Mouse (Mus musculus): ENCODE measurements around the gene Smpd2. TPM values are rescaled to one million over a fixed set of nuclear protein-coding genes. Genes with fewer than 3 reads are reported as not detected.

Gene Smpd2
- polyA plus RNA-seq, 1 experiment from 2014 or later, result 40.6 TPM

- H3K4me1 ChIP-seq, result peaks cover 17% of the 10 kb centered on the region
- no peak overlapping the region for H3K27ac ChIP-seq
- peaks cover 9% of the 10 kb centered on the region for H3K36me3 ChIP-seq (ENCODE audit: poor library complexity, severe bottlenecking)
- H3K4me2 ChIP-seq, result no peak overlapping the region
- no peak for ATAC-seq
- H3K9me3 ChIP-seq (replicated peaks), result no peaks in the 10 kb centered on the region
- H3K27me3 ChIP-seq, result no peaks in the 10 kb centered on the region
- no peak overlapping the region for H3K4me3 ChIP-seq
- 80% methylated on average over 5 of the region's 5 CpGs for WGBS
- H3K9ac ChIP-seq, result no peak overlapping the region
Observed at GRCm38 (mm10) chr10:41472962-41473481, 17.1 kb downstream of the Smpd2 start.

GRCm38 (mm10) chr10:41472534-41472933 lies 17.6 kb downstream of the Smpd2 start:
- ATAC-seq, result no peak
- H3K9ac ChIP-seq, result no peak overlapping the region
- H3K36me3 ChIP-seq (ENCODE audit: poor library complexity, severe bottlenecking), result peaks cover 11% of the 10 kb centered on the region
- no peak overlapping the region for H3K4me3 ChIP-seq
- H3K4me2 ChIP-seq, result no peak overlapping the region
- H3K27ac ChIP-seq, result no peak overlapping the region
- H3K4me1 ChIP-seq, result peaks cover 13% of the 10 kb centered on the region
- no peaks in the 10 kb centered on the region for H3K27me3 ChIP-seq
- H3K9me3 ChIP-seq (replicated peaks), result no peaks in the 10 kb centered on the region

- Histone ChIP-seq H3K9me3 (replicated peaks) (no peaks in the 10 kb centered on the region), H3K36me3 (ENCODE audit: poor library complexity, severe bottlenecking) (peaks cover 14% of the 10 kb centered on the region), H3K4me2 (no peak overlapping the region), H3K27ac (no peak overlapping the region), H3K9ac (no peak overlapping the region), H3K4me3 (no peak overlapping the region), H3K27me3 (no peaks in the 10 kb centered on the region), H3K4me1 (peaks cover 2% of the 10 kb centered on the region)
- 90% methylated on average over 3 of the region's 3 CpGs for WGBS
- no peak for ATAC-seq
Observed at GRCm38 (mm10) chr10:41470693-41471092, 19.5 kb downstream of the Smpd2 start.

GRCm38 (mm10) chr10:41467325-41467724 lies 22.8 kb downstream of the Smpd2 start:
- 35% methylated on average over 6 of the region's 6 CpGs for WGBS
- H3K36me3 ChIP-seq (ENCODE audit: poor library complexity, severe bottlenecking), result peaks cover 38% of the 10 kb centered on the region
- no peak for ATAC-seq
- no peaks in the 10 kb centered on the region for H3K27me3 ChIP-seq
- H3K4me1 ChIP-seq, result no peaks in the 10 kb centered on the region
- no peak overlapping the region for H3K4me3 ChIP-seq
- no peaks in the 10 kb centered on the region for H3K9me3 ChIP-seq (replicated peaks)
- no peak overlapping the region for H3K27ac ChIP-seq
- H3K9ac ChIP-seq, result no peak overlapping the region
- no peak overlapping the region for H3K4me2 ChIP-seq

- H3K4me3 ChIP-seq, result no peak overlapping the region
- H3K9me3 ChIP-seq (replicated peaks), result no peaks in the 10 kb centered on the region
- no peaks in the 10 kb centered on the region for H3K27me3 ChIP-seq
- no peak overlapping the region for H3K4me2 ChIP-seq
- H3K9ac ChIP-seq, result no peak overlapping the region
- ATAC-seq, result no peak
- no peak overlapping the region for H3K27ac ChIP-seq
- H3K36me3 ChIP-seq (ENCODE audit: poor library complexity, severe bottlenecking), result peaks cover 44% of the 10 kb centered on the region
- peaks cover 8% of the 10 kb centered on the region; the same call in 1 of the 2 replicates for H3K4me1 ChIP-seq
- 48% methylated on average over 15 of the region's 15 CpGs for WGBS
Observed at GRCm38 (mm10) chr10:41464401-41464955, 25.7 kb downstream of the Smpd2 start.

- 97% methylated on average over 3 of the region's 3 CpGs for WGBS
- Histone ChIP-seq H3K9ac (no peak overlapping the region), H3K4me1 (peaks cover 8% of the 10 kb centered on the region; the same call in 1 of the 2 replicates), H3K36me3 (ENCODE audit: poor library complexity, severe bottlenecking) (peaks cover 59% of the 10 kb centered on the region), H3K4me3 (no peak overlapping the region), H3K4me2 (no peak overlapping the region), H3K27me3 (no peaks in the 10 kb centered on the region), H3K9me3 (replicated peaks) (no peaks in the 10 kb centered on the region), H3K27ac (0 out of 2 replicates have a peak overlapping the region, but pooled peaks have one; percentile 7)
- no peak for ATAC-seq
Observed at GRCm38 (mm10) chr10:41461057-41461722, 29.0 kb downstream of the Smpd2 start.

- no peaks in the 10 kb centered on the region for H3K27me3 ChIP-seq
- H3K9ac ChIP-seq, result no peak overlapping the region
- no peak overlapping the region for H3K4me2 ChIP-seq
- ATAC-seq, result no peak
- peaks cover 62% of the 10 kb centered on the region for H3K36me3 ChIP-seq (ENCODE audit: poor library complexity, severe bottlenecking)
- H3K4me3 ChIP-seq, result no peak overlapping the region
- H3K9me3 ChIP-seq (replicated peaks), result no peaks in the 10 kb centered on the region
- no peak overlapping the region for H3K27ac ChIP-seq
- peaks cover 8% of the 10 kb centered on the region; the same call in 1 of the 2 replicates for H3K4me1 ChIP-seq
- 46% methylated on average over 2 of the region's 2 CpGs for WGBS
Observed at GRCm38 (mm10) chr10:41460501-41460900, 29.7 kb downstream of the Smpd2 start.

- Histone ChIP-seq H3K4me2 (no peak overlapping the region), H3K27ac (no peak overlapping the region), H3K4me3 (no peak overlapping the region), H3K27me3 (no peaks in the 10 kb centered on the region), H3K9me3 (replicated peaks) (no peaks in the 10 kb centered on the region), H3K36me3 (ENCODE audit: poor library complexity, severe bottlenecking) (peaks cover 64% of the 10 kb centered on the region), H3K4me1 (peaks cover 8% of the 10 kb centered on the region; the same call in 1 of the 2 replicates), H3K9ac (no peak overlapping the region)
- ATAC-seq, result no peak
- 84% methylated on average over 4 of the region's 4 CpGs for WGBS
Observed at GRCm38 (mm10) chr10:41459990-41460389, 30.2 kb downstream of the Smpd2 start.

- peaks cover 52% of the 10 kb centered on the region for H3K36me3 ChIP-seq (ENCODE audit: poor library complexity, severe bottlenecking)
- 94% methylated on average over 3 of the region's 3 CpGs for WGBS
- no peaks in the 10 kb centered on the region for H3K9me3 ChIP-seq (replicated peaks)
- no peak overlapping the region for H3K4me3 ChIP-seq
- no peak overlapping the region for H3K4me2 ChIP-seq
- no peak for ATAC-seq
- no peak overlapping the region for H3K9ac ChIP-seq
- no peak overlapping the region for H3K27ac ChIP-seq
- peaks cover 34% of the 10 kb centered on the region for H3K4me1 ChIP-seq
- no peaks in the 10 kb centered on the region for H3K27me3 ChIP-seq
Observed at GRCm38 (mm10) chr10:41452791-41453190, 37.4 kb downstream of the Smpd2 start.

- Histone ChIP-seq H3K9me3 (replicated peaks) (no peaks in the 10 kb centered on the region), H3K4me2 (peak overlapping the region; percentile 71; the same call in 1 of the 2 replicates), H3K4me3 (no peak overlapping the region), H3K27ac (no peak overlapping the region), H3K27me3 (no peaks in the 10 kb centered on the region), H3K9ac (no peak overlapping the region), H3K4me1 (peaks cover 34% of the 10 kb centered on the region), H3K36me3 (ENCODE audit: poor library complexity, severe bottlenecking) (peaks cover 44% of the 10 kb centered on the region)
- WGBS, result 93% methylated on average over 9 of the region's 9 CpGs
- no peak for ATAC-seq
Observed at GRCm38 (mm10) chr10:41451656-41452055, 38.5 kb downstream of the Smpd2 start.

GRCm38 (mm10) chr10:41450780-41451522 lies 39.2 kb downstream of the Smpd2 start:
- ATAC-seq, result no peak
- Histone ChIP-seq H3K4me1 (peaks cover 34% of the 10 kb centered on the region), H3K9ac (peak overlapping the region; percentile 86), H3K27ac (0 out of 2 replicates have a peak overlapping the region, but pooled peaks have one; percentile 44), H3K36me3 (ENCODE audit: poor library complexity, severe bottlenecking) (peaks cover 37% of the 10 kb centered on the region), H3K27me3 (no peaks in the 10 kb centered on the region), H3K4me3 (peak overlapping the region; percentile 88), H3K4me2 (peak overlapping the region; percentile 71), H3K9me3 (replicated peaks) (no peaks in the 10 kb centered on the region)
- WGBS, result 58% methylated on average over 18 of the region's 18 CpGs

- peaks cover 30% of the 10 kb centered on the region for H3K36me3 ChIP-seq (ENCODE audit: poor library complexity, severe bottlenecking)
- WGBS, result under 1% methylated on average over 48 of the region's 49 CpGs
- H3K4me3 ChIP-seq, result peak within 1 kb of the TSS; percentile 88
- no peaks in the 10 kb centered on the region for H3K27me3 ChIP-seq
- H3K4me2 ChIP-seq, result peak within 1 kb of the TSS; percentile 71
- peak; percentile 98 for ATAC-seq
- peak within 1 kb of the TSS; percentile 66; the same call in 1 of the 2 replicates for H3K27ac ChIP-seq
- no peaks in the 10 kb centered on the region for H3K9me3 ChIP-seq (replicated peaks)
- peaks cover 34% of the 10 kb centered on the region for H3K4me1 ChIP-seq
- peak within 1 kb of the TSS; percentile 86 for H3K9ac ChIP-seq
Observed at GRCm38 (mm10) chr10:41450137-41450670, 40.0 kb downstream of the Smpd2 start, which contains the start of gene Zbtb24. TSS of gene Zbtb24 (plus strand) at chr10:41450383.
